Mouse (Mus musculus): ENCODE results near the gene Gm5105.

The Gm5105 gene

DNA sequence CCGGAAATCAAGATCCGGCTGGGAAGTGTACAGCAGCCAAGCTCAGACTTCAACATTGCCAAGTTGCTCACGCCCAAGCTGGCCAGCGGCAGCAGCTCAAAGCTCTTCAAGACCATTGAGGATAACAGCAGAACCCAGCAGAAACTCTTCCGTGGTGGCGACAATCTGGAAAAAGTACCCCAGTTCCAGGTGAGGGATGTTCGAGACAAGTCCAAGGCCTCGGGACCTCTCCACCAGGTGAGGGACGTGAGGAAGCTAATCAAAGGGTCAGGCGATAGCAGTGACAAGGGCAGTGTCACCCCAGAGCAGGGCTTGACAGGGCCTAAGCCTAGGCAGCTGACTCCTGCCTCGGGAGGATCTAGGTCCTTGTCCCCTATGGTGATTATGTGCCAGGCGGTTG is 915 bp upstream of the Gm5105 start:
- DNase-seq, result no peak

DNA sequence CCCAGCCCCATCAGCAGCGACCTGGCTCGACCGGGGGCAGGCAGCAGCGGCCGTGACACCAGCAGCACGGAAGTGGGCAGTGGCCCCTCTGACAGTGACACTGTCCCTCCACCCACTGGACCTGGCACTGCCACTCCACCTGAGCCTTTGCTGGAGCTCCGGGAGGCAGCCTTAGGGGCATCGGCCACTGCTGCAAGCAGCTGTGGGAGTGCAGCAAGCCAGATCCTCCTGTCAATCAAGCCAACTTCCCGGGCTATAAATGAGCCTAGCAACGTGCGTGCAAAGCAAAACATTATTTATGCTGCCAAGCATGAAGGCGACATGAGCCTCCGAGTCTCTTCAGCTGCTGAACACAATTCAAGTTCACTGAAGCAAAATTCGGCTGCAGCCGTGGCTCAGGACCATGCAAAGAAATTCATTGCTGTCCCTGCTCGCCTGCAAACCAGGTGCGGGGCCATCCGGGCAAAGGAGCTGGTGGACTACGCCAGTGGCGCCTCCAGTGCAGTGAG is 786 bp downstream of the Gm5105 start:
- DNase-seq, result no peak

DNA sequence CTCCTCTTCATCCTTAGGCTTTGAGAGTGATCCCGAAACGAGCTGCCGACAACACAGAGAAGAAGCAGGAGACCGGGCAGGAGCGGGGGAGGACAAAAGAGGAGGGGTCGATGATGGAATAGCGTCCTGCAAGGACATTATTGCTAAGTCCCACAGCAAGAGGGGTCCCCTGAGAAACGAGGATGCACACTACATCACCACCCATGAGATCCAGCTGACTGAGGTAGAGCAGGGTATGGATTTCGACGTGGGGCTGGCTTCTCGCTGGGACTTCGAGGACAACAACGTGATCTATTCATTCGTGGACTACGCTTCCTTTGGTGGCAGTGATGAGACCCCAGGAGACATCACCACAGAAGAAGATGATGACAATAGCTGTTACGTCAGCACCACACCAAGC is 1.3 kb downstream of the Gm5105 start:
- DNase-seq, result no peak

DNA sequence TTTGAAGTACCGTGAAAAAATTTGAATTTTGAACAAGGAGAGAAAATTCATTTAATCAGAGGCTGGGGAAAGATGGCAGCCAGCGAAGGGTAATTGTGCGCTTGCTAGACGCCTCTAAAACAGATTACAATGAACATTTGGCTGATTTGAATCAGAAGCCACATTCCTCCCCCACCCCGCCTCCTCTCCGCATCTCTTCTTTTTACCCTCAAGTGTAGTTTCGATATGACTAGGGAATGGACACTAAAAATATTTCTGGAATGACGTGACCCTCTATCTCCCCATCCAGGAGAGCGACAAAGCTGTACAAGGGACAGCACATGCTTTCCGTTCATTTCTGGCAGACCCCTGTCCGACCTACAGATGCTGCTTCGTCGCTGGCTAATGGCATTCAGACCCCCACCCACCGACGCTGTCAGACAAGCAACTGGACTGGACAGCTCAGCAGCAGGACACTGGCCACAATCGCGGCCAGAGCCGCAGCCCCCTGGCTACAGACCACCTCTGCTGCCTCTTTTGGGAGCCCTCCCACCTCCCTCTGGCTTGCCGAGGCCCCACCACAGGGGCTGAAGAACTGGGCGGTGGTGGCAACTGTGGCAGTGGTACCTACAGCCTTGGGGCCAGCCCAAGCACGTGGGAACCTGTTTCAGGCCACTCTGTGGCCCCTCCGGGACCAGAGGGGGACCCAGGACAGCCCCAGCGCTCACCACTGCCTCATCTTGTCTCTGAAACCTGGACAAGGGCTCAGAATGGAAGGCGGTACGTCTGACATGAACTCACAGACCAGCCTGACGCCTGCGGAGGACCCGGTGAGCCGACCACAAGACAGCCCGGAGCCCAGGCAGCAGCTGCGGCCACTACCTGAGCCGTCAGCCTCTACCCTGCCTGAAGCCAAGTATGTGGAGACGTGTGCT is 2.2 kb downstream of the Gm5105 start, which contains the start of gene 1110002E22Rik:
Gene 1110002E22Rik (plus strand): TSS at position 321 of the 914 bp plus-strand sequence.
- no peak for DNase-seq

DNA sequence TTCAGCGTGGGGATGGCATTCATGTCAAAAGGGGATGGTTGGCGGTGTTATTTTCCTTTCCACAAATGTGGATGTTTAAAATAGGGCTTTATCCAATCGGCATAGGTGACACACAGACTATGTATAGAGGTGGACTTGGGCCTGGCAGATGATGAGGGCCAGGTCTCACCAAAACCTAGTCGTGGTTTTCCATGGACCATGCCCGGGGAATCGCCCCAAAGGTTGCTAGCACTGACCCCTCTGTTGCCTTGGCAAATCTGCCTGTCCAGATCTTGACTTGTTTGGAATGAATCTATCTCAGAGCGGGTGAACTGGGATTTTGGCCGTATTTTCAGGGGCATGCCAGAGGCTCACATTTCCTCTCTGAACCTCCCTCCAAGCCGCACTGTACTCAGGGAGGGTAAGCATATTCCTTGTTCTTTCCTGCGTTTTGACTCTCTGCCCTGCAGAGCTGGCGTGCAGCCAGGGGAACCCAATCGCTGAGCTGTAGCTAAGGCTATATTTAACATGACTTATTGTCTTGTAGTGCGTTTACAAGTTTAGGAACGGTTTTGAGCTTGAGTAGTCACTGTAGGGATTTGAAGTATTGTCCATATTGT is 3.4 kb downstream of the Gm5105 start:
- DNase-seq, result peak; percentile 61

DNA sequence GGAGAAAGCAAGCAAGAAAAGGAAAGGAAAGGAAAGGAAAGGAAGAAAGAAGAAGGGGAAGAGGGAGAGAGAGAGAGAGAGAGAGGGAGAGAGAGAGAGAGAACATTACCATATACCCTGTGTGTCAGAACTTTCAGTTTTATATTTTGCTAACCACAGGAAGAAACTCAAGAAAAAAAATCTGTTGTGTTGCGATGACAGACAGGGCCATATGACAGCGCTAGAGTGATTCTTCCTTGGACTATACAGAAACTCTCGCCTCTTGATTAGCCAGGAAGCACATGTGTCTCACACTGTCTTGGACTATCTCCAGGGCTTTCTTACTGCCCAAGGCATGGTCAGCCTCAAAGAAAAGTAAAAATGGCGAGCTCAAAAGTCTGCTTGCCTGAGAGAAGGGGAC is 4.5 kb downstream of the Gm5105 start:
- no peak for DNase-seq

DNA sequence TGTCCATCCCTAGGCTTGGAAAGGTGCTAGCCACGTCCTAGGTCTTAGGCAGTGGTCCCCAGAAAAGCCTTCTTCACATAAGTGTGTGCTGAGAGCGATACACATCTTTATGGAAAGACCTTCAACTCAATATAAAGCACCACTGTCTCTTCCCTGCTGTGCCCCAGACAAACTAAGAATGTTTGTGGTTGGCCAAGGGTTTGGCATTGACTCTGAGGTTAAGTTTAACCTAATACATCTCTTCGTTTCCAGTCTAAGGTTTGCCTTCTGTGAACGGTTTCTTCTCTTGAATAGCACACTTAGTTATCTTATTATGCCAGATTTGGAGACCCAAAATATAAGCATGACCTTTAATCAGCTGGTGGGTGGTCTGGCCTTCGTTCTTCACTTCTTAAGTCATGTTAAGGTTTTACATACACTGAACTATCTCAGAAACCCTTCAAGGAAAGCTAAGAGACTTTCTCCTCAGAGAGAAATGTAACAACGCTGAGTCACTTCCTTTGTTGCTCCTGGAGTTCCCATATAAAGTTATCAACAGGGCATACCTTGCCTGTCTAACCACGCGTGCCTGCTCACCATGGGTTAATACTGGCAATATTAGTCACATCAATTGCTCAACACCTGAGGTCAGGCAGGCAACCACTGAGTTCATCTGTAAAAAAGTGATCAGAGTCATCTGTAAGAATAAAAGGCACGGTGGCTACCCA is 5.8 kb downstream of the Gm5105 start:
- no peak for DNase-seq

DNA sequence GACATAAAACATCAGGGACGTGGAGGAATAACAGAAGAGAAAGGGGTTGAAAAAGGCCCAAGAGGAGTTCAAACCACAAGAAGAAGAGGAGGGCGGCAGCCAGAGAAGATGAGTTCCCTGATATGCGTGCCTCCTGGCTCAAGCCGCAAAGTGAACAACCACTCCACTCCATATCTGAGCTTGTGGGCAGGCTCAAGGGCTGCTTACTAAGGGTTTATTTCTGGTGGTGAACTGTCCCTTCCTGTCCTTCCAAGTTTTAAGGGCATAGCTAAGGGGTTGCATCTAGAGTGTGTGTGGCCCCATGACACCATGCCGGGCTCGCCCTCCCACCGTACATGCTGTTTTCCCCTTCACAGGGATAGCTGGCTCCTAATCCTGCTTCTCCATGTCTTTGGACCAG is 6.8 kb downstream of the Gm5105 start:
- no peak for DNase-seq

DNA sequence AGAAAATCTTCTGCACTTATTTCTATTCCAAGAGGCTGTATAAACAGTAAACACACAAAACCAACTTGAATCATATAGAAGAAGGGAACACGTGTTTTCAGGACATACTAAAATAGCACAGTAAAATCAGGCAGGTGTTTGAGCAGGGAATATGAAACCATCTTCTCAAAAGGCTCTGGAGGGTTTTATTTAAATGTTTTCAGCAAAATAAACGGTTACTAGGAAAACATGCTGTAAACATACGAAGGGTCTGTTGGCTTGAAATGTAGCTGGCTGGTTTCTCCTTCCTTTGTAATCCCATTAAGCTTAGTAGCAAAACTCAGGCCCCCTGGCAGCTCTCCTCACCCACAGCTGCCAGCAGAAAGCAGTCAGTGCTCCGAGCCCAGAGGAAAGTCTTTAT is 9.0 kb downstream of the Gm5105 start:
- no peak for DNase-seq

DNA sequence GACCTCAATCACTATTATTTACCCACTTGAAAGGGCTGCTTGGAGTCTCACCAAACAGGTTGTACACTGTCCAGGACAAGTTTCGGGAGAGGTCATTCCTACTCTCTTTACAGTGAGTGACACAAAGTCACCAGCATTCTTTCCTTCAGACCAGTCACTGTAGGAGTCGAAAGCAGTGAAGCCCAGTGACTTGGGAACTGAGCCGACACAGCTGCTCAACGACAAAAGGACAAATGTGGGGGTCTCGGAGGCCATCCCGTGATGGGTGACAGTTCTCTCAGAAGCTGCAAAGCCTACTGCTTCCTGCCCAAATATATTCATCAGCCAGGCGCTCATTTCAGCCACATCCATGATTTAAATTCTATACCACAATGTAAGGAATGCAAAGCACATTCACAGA is 10.2 kb downstream of the Gm5105 start:
- no peak for DNase-seq

DNA sequence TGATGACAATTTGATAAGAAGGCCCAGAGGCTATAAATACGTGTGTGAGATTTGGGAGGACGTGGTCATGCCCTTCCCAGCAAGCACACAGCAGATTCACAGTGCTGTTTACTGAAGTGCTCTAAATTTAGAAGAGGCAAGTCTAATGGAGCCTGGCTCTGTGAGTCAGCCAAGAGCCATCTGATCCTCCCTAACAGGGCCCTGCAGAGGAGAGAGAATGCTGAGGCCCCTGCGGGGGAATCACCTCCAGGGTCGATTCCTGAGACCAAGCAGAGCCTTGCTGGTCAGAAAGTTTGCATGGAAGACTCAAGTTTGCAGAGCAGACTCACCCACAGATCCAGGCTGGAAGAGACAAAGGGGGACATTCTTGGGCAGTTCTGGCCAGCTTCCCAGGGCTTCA is 13.2 kb downstream of the Gm5105 start:
- no peak for DNase-seq

DNA sequence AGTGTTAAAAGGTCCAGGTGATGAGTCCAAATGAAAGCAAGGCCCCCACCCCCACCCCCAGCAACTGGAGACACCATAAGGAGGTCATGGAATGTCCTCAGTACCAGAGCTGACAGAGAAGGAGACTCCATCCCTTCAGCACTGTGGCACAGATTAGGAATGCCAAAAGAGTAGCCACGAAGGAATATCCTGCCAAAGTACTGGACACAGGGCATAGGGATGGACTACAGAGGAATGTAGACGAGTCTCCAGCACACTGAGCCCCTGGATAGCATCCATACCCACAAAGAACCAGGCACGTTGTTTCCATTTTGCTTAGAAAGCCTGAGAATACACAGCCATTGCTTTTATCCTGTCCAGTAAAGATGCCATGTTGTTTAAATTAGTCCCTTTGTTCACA is 15.8 kb downstream of the Gm5105 start:
- DNase-seq, result no peak

DNA sequence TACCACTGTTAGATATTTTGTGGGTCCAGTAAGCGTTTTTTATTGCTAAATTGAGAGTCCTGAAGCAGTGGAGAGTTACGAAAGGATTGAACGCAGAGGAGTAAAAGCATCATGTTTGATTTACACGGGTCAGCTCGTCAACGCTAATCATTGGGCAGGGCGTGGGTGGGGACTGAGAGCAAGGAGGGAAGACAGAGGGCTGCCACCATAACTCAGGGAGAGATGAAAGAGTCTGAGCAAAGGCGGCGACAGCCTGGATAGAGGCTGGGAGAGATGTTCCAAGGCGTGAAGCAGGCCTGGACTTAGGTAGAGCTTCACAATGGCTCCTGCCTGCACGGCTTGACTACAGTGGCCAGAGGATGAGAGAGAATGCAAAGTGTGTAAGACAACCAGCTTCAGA is 16.4 kb downstream of the Gm5105 start:
- DNase-seq, result no peak

DNA sequence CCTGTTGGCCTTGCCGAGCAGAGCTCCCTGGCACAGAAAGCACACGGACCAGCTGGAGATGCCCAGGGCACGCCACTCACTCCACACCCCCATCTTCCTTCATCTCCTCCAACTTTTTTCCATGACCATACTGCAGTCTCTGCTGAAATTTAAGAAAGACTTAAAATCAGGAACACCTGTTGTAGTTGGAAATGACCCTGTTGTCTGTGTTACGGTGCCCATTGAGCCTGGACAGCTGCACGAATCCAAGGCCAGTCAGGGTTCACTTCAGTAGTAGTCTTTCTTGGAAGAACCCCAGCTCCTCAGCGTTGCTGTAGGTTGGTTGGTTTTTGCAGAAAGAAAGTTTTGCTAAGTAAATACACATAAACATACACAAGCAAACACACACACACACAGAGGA is 17.6 kb downstream of the Gm5105 start:
- no peak for DNase-seq

DNA sequence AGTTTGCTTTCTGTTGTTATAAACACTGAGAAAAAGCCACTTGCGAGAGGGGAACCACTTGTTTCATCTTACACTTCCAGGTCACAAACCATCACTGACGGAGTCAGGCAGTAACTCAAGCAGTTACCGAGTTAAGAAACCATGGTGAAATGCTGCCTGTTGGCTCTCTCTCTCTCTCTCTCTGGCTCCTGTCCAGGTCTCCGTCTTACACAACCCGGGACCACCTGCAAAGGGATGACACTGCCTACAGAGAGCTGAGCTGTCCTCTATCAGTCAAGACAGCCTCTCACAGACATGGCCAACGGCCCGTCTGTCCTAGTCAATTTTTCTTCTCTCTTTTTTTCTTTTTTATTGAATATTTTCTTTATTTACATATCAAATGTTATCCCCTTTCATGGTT is 23.9 kb downstream of the Gm5105 start:
- DNase-seq, result no peak

DNA sequence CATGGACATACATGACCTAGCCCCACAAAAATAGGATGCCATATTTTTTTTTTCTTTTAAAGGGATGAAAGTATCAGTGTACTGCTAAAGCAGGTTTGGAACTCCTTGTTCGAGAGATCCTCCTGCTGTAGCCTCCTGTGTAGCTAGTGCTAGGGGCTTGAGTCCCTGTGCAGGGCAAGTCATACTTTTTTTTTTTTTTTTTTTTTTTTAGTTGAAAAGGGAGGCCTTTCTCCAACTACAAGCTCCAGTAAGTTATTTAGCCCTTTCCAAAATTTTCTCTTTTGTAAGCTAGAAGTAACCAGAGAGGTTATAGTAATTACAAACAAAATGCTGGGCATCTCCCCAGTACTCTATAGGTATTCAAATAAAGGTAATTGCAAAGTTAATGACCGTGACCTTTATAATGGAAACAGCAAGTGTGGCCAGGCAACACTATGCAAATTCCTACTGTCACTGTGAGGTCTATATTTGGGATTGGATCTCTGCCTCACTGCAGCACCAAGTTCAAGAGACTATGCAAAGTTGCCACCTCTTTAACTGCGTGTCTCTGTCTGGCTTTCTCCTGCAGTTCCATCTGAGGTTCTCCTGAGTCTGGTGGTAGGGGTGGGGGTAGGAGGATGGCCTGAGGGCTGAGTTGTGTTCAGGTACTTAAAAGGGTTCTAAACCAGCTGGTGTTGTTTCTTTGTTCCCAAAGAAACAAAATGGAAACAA is 25.4 kb downstream of the Gm5105 start:
- DNase-seq, result no peak

DNA sequence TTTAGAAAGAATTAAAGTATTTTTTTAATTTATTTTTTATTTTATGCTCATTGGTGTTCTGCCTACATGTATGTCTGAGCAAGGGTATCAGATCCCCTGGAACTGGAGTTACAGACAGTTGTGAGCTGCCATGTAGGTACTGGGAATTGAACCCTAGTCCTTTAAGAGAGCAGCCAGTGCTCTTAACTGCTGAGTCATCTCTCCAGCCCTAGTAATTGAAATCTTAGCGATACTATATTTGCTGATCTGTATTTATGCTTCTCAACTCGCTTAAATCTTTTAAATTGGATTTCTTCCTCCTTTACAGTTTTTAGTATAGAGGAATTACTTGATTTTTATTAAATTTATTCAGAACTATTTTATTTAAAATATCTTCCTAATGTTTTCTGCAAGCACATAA is 26.2 kb downstream of the Gm5105 start:
- DNase-seq, result no peak

DNA sequence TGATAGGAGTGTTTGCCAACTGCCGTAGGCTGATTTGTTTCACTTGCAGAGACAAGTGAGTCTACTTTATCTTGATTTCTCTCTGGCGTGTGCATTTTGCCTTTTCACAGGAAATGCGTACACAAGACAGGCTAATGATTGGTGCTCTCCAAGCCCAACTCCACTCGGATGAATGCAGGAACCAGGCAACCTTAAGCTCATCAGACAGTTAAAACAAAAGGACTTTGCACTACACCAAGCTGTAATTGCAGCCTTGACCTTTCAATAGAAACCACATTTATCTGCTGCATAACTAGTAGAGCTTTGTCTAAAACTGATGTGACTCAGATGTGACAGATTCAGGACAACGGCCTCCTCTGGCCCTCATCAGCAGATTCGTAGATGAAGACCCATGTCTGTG is 33.2 kb downstream of the Gm5105 start:
- no peak for DNase-seq

DNA sequence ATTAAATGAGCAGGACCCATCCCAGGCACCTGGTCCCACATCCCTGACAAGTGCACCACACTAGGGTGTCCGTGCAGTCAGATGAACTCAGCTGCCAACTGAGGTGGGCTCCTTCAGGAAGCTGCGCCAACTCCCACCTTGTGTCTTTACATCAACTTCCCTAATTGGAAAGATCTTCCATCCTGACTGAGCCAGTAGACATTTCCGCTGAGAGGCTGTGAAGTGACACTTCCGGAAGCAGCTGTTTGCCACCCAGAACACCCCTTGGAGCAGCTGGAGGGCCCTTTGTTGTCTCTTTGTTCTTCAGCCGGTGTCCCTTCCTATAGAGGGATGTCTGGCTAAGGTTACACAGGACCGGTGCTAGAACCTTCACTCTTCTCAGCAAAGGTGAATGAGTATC is 36.6 kb downstream of the Gm5105 start:
- no peak for DNase-seq

DNA sequence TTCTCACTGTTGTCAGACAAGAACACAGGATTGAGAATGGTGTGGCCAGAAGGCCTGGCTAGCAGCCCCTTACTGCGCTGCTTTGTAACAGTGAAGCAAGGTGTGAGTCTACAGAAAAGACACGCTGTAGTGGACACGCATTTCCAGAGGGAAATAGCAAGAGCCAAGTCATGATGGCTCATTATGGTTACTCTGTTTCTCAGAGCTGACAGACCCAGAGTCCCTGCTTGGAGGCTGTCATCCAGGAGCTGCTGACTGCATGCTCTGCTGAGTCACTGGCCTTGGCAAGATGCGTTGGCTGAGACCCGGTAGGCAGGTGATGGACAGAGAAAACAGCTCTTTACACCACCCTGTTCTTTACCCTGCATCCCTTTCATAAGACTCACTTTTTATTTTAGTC is 37.8 kb downstream of the Gm5105 start:
- no peak for DNase-seq

DNA sequence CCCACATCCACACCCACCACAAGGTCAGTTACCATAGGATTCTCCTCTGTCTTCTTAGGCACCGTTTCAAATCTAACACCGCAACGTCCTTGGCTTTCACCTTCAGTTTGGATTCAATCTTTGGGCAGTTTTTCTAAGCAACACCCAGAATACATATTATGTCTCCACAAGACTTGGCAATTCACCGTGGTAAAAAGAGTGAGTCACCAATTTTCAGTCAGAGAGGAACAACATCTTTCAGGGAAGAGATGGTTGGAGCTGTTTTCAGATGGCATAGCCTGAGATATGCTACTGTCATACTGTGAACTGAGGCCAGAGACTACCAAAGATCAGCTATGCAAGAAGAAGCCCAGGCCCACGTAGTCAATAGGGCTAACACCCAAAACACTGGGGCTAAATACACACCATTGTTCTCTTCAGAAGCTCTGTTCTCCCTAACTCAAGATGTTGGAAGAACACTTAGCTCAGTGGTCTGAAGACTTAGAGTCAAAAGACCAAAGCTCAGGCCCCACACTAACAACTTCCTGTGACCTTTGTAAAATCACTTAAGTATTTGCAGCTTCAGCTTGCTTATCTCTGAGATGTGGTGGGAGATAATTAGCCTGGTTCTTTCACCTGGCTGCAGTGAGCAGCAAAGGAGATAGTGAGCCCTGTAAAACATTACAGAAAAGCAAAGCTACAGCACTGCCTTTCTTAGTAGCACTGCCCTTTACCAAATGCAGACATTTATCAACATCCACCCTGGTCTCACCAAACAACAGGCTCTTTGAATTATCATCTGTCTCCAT is 39.4 kb downstream of the Gm5105 start:
- DNase-seq, result no peak

DNA sequence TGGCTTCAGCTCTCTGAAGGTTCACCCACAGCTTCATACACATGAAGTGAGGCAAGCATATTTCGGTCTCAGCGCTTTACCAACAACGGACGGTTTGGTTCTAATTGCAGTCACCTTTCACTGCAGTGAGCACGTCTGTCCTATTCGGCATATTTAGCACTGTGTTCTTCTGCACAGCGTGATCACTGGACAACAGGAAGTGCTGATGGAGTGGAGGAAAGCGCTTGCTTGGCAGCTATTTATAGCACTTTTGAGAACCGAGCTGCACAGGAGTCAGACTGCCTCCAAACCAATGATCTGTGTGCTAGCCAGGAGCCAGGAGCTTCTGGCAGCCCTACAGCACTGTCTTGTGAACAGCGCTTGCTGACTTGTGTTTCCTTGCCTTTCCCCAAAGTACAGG is 40.9 kb downstream of the Gm5105 start:
- no peak for DNase-seq

Measured in right cerebral cortex, postnatal 4 days (tissue).